Mouse (Mus musculus): ENCODE results near the gene Rnps1. TPM values are rescaled to one million over a fixed set of nuclear protein-coding genes. Genes with fewer than 3 reads are reported as not detected.
A peak's percentile ranks its signal among the peaks of the same experiment; 100 is the strongest.
"Not testable (repeated sequence)": the region's sequence is repeated elsewhere in the genome, so short reads cannot be mapped to it uniquely, and the experiment has no call there.

The Rnps1 gene
- polyA plus RNA-seq, 1 experiment, result 76.7 TPM

DNA sequence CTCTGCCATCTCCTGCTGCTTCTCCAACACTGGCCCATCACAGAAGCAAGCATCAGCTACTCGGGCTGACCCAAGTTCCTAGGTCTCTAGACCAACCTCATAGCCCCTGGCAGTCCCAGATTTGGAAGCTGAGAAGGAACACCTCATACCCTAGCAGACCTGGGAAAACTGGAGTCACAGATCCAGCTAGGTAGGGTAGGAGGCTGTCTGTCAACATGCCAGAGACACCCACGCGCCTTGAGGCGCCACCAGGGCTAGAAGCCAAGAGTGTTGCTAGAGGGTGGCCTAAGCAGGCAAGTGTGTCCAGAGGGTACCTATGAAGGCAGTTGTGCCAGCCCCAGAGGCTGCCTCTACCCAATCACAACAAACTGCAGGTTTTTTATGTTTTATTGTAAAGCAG, 29.0 kb downstream of the Rnps1 start:
- Histone ChIP-seq H3K4me3 (ENCODE audit: low read depth, low read length) (no peak overlapping the region), H3K27me3 (ENCODE audit: control insufficient read depth, insufficient read depth, low read length) (no peaks in the 10 kb centered on the region), H3K4me1 (ENCODE audit: control insufficient read depth, insufficient read depth, insufficient read length, low read length) (no peaks in the 10 kb centered on the region), H3K36me3 (ENCODE audit: control insufficient read depth, insufficient read depth, low read length) (peaks cover 69% of the 10 kb centered on the region), H3K27ac (ENCODE audit: insufficient read depth, low read depth, low read length) (no peak overlapping the region)
- WGBS, result 79% methylated on average over 4 of the region's 4 CpGs
- no peak for TF ChIP-seq CTCF (IDR thresholded peaks at IDR 0.05; ENCODE audit: extremely low read depth, insufficient read length, insufficient replicate concordance, low read depth, low read length)
- TF ChIP-seq POLR2A (IDR thresholded peaks at IDR 0.05; ENCODE audit: low read depth, low read length), result no peak

DNA sequence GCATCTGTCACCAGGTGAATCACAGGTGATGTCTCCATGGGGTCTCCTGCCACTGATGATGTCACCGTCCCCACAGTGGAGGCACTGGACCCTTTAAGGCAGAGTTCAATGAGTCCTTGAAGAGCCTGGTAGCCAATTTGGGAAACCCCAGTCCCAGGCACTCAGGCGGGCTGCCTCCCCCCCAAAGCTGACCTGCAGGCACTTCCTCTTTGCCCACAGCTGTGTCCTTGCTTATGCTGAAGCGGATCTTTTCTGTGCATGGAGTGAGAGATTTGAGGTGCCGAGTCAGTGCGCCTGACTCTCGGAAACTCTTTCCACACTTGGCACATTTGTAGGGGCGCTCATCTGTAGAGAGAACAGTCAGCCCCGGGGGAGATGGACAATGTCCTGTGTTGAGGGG, 32.2 kb downstream of the Rnps1 start:
- Histone ChIP-seq H3K36me3 (ENCODE audit: control insufficient read depth, insufficient read depth, low read length) (peaks cover 70% of the 10 kb centered on the region), H3K27me3 (ENCODE audit: control insufficient read depth, insufficient read depth, low read length) (no peaks in the 10 kb centered on the region), H3K4me1 (ENCODE audit: control insufficient read depth, insufficient read depth, insufficient read length, low read length) (no peaks in the 10 kb centered on the region), H3K27ac (ENCODE audit: insufficient read depth, low read depth, low read length) (no peak overlapping the region), H3K4me3 (ENCODE audit: low read depth, low read length) (no peak overlapping the region)
- TF ChIP-seq POLR2A (IDR thresholded peaks at IDR 0.05; ENCODE audit: low read depth, low read length) (no peak), CTCF (IDR thresholded peaks at IDR 0.05; ENCODE audit: extremely low read depth, insufficient read length, insufficient replicate concordance, low read depth, low read length) (no peak)
- 90% methylated on average over 8 of the region's 8 CpGs for WGBS

- H3K4me1 ChIP-seq (ENCODE audit: control insufficient read depth, insufficient read depth, insufficient read length, low read length), result 0 out of 2 replicates have a peak, but pooled peaks cover 2% of the 10 kb centered on the region
- H3K27ac ChIP-seq (ENCODE audit: insufficient read depth, low read depth, low read length), result no peak overlapping the region
- 88% methylated on average over 6 of the region's 6 CpGs for WGBS
- TF ChIP-seq CTCF (IDR thresholded peaks at IDR 0.05; ENCODE audit: extremely low read depth, insufficient read length, insufficient replicate concordance, low read depth, low read length) (no peak), POLR2A (IDR thresholded peaks at IDR 0.05; ENCODE audit: low read depth, low read length) (no peak)
- H3K36me3 ChIP-seq (ENCODE audit: control insufficient read depth, insufficient read depth, low read length), result peaks cover 61% of the 10 kb centered on the region
- H3K27me3 ChIP-seq (ENCODE audit: control insufficient read depth, insufficient read depth, low read length), result no peaks in the 10 kb centered on the region
- no peak overlapping the region for H3K4me3 ChIP-seq (ENCODE audit: low read depth, low read length)
These were observed 35.1 kb downstream of the Rnps1 start for GRCm38 (mm10) chr17:24449507-24449906.

DNA sequence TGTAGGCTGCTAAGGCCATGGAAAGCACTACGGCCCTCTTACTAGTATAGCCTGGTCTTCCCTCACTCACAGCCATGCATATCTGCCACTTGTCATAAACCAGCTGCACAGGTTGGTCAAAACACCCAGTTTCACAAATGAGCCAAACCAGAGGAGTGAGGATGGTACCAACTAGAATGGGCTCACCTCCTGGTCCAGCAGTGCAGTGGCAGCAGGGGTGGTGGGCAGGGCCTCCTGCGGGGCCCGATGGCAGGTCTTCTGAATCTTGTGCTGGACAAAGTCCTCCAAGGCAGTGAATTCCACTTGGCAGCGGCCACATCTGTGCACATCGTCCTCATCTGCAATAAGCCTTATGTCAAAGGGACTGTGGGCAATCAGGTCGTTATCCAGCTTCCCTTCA, 36.9 kb downstream of the Rnps1 start:
- Histone ChIP-seq H3K4me1 (ENCODE audit: control insufficient read depth, insufficient read depth, insufficient read length, low read length) (0 out of 2 replicates have a peak, but pooled peaks cover 2% of the 10 kb centered on the region), H3K27ac (ENCODE audit: insufficient read depth, low read depth, low read length) (no peak overlapping the region), H3K27me3 (ENCODE audit: control insufficient read depth, insufficient read depth, low read length) (no peaks in the 10 kb centered on the region), H3K36me3 (ENCODE audit: control insufficient read depth, insufficient read depth, low read length) (peaks cover 44% of the 10 kb centered on the region), H3K4me3 (ENCODE audit: low read depth, low read length) (no peak overlapping the region)
- 74% methylated on average over 6 of the region's 6 CpGs for WGBS
- TF ChIP-seq POLR2A (IDR thresholded peaks at IDR 0.05; ENCODE audit: low read depth, low read length) (no peak), CTCF (IDR thresholded peaks at IDR 0.05; ENCODE audit: extremely low read depth, insufficient read length, insufficient replicate concordance, low read depth, low read length) (no peak)

- Histone ChIP-seq H3K36me3 (ENCODE audit: control insufficient read depth, insufficient read depth, low read length) (peaks cover 25% of the 10 kb centered on the region), H3K27ac (ENCODE audit: insufficient read depth, low read depth, low read length) (no peak overlapping the region), H3K27me3 (ENCODE audit: control insufficient read depth, insufficient read depth, low read length) (no peaks in the 10 kb centered on the region), H3K4me3 (ENCODE audit: low read depth, low read length) (no peak overlapping the region), H3K4me1 (ENCODE audit: control insufficient read depth, insufficient read depth, insufficient read length, low read length) (0 out of 2 replicates have a peak, but pooled peaks cover 2% of the 10 kb centered on the region)
- WGBS, result 29% methylated on average over 2 of the region's 2 CpGs
- TF ChIP-seq POLR2A (IDR thresholded peaks at IDR 0.05; ENCODE audit: low read depth, low read length) (no peak), CTCF (IDR thresholded peaks at IDR 0.05; ENCODE audit: extremely low read depth, insufficient read length, insufficient replicate concordance, low read depth, low read length) (no peak)
These were observed 39.0 kb downstream of the Rnps1 start for GRCm38 (mm10) chr17:24453372-24453771.

- Histone ChIP-seq H3K36me3 (ENCODE audit: control insufficient read depth, insufficient read depth, low read length) (peaks cover 16% of the 10 kb centered on the region), H3K4me1 (ENCODE audit: control insufficient read depth, insufficient read depth, insufficient read length, low read length) (0 out of 2 replicates have a peak, but pooled peaks cover 2% of the 10 kb centered on the region), H3K27ac (ENCODE audit: insufficient read depth, low read depth, low read length) (peak overlapping the region; percentile 95), H3K4me3 (ENCODE audit: low read depth, low read length) (peak overlapping the region; percentile 89), H3K27me3 (ENCODE audit: control insufficient read depth, insufficient read depth, low read length) (no peaks in the 10 kb centered on the region)
- TF ChIP-seq CTCF (IDR thresholded peaks at IDR 0.05; ENCODE audit: extremely low read depth, insufficient read length, insufficient replicate concordance, low read depth, low read length) (no peak), POLR2A (IDR thresholded peaks at IDR 0.05; ENCODE audit: low read depth, low read length) (no peak)
- WGBS, result under 1% methylated on average over 14 of the region's 14 CpGs
These were observed 39.9 kb downstream of the Rnps1 start for GRCm38 (mm10) chr17:24454218-24454755.

DNA sequence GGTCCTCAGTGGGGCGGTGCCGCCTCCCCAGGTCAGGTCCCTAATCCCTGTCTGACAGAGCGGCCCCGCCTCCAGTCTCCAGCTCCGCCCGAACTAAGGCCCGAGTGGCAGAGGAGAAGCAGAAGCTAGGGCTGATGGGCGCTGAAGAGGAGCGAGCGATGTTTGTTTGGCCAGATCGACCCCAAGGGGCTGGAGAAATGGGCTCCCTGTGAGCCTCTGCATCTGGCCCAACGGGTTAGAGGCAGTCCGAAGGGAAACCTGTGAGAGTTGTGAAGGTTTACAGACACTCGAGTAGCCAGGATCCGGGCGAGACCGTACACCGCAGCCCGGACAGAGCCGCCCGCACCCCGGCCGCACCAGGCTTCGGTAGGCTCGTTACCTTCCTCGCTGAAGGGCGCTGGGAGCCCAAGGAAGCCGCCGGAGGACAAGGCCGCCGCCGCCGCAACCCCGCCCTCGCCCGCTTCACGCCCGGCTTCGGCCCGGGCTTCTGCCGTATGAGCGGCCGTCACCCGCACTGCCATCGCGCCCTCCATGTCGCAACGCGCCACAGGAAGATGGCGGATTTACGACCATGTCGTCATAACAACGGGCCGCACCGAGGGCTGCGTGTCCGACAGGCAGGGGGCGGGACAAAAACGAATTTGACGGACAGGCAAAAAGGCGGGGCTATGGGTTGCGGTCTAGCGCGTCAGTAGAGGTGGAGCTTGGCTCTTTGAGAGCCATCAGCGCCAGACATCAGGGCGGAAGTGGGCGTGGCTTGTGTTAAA, 40.6 kb downstream of the Rnps1 start:
- TF ChIP-seq POLR2A (IDR thresholded peaks at IDR 0.05; ENCODE audit: low read depth, low read length), result peak; percentile 77
- TF ChIP-seq CTCF (IDR thresholded peaks at IDR 0.05; ENCODE audit: extremely low read depth, insufficient read length, insufficient replicate concordance, low read depth, low read length), result no peak
- Histone ChIP-seq H3K27me3 (ENCODE audit: control insufficient read depth, insufficient read depth, low read length) (no peaks in the 10 kb centered on the region), H3K4me3 (ENCODE audit: low read depth, low read length) (peak overlapping the region; percentile 89), H3K4me1 (ENCODE audit: control insufficient read depth, insufficient read depth, insufficient read length, low read length) (0 out of 2 replicates have a peak, but pooled peaks cover 2% of the 10 kb centered on the region), H3K36me3 (ENCODE audit: control insufficient read depth, insufficient read depth, low read length) (peaks cover 10% of the 10 kb centered on the region), H3K27ac (ENCODE audit: insufficient read depth, low read depth, low read length) (peak overlapping the region; percentile 95)
- under 1% methylated on average over 66 of the region's 67 CpGs for WGBS

GRCm38 (mm10) chr17:24455523-24456206, 41.3 kb downstream of the Rnps1 start:
- H3K4me1 ChIP-seq (ENCODE audit: control insufficient read depth, insufficient read depth, insufficient read length, low read length); H3K4me3 ChIP-seq (ENCODE audit: low read depth, low read length); H3K36me3 ChIP-seq (ENCODE audit: control insufficient read depth, insufficient read depth, low read length); H3K27me3 ChIP-seq (ENCODE audit: control insufficient read depth, insufficient read depth, low read length): not testable (repeated sequence)
- H3K27ac ChIP-seq (ENCODE audit: insufficient read depth, low read depth, low read length), result 0 out of 2 replicates have a peak overlapping the region, but pooled peaks have one; percentile 18
- WGBS, result 41% methylated on average over 10 of the region's 10 CpGs
